Mouse (Mus musculus): ENCODE results near the gene Slc2a9.

GRCm38 (mm10) chr5:38541728-38542127 is 38.8 kb upstream of the Slc2a9 start:
- no peak for TF ChIP-seq CTCF (IDR thresholded peaks at IDR 0.05; ENCODE audit: control insufficient read depth, insufficient read depth, insufficient read length)
- TF ChIP-seq MYOG (IDR thresholded peaks at IDR 0.05; ENCODE audit: control insufficient read depth, extremely low read depth, insufficient read length), result no peak
- TF ChIP-seq MAX (IDR thresholded peaks at IDR 0.05), result no peak
- TF ChIP-seq USF1 (IDR thresholded peaks at IDR 0.05; ENCODE audit: low read depth), result no peak
